In genomic region chr4:93886631-93887030, GRCm38 (mm10) we compare ENCODE assay signal across 10 mouse cellular contexts.
DNase-seq lines count a peak whose midpoint lies in the region.
"Had no signal": no experiment of that assay in that cellular context is flagged by ENCODE, and none has a peak within 500 bp of the region (broad histone marks: within the 10 kb centered on the region; RNA-seq: fewer than 3 reads in every experiment).

No protein-coding gene starts in this region.

- DNase-seq in layer of hippocampus, adult 18-20 months (ENCODE audit: low spot score in 2 of 2): peak; percentile 9 to 52
- DNase-seq in layer of hippocampus, adult 9-10 months (ENCODE audit: low spot score): no peak
- peak; percentile 9 to 13 for DNase-seq in frontal cortex, postnatal 14 days (ENCODE audit: low spot score in 2 of 2)
- DNase-seq in left cerebral cortex, adult 9 months (ENCODE audit: low spot score in 2 of 2): peak; percentile 31 to 57
- peak; percentile 83 for DNase-seq in telencephalon, adult 2 months (ENCODE audit: low read depth, low spot score)
- DNase-seq in MN1 (ENCODE audit: low spot score): no peak
- no peak for DNase-seq in lung, postnatal 14 days
- DNase-seq: cerebellum, adult 9-10 months; heart, postnatal 10 days; kidney, adult 2 months had no signal

Comparison
In these comparisons a context has a peak if more than half of its experiments do, and no peak if none do; other contexts are left out.
1. DNase-seq: peak in layer of hippocampus, adult 18-20 months (2 of 2), frontal cortex, postnatal 14 days (2 of 2), left cerebral cortex, adult 9 months (2 of 2) and telencephalon, adult 2 months (single experiment); none in layer of hippocampus, adult 9-10 months (single experiment), MN1 (single experiment) and lung, postnatal 14 days (single experiment).